Mouse (Mus musculus) liver, adult (tissue): ENCODE measurements around the gene Gpi1.
A peak's percentile ranks its signal among the peaks of the same experiment; 100 is the strongest.

Experiments used
- GATA4 ChIP-seq: IDR thresholded peaks from 2 replicates; pipeline ENCODE4 v1.6.1; 2014; ENCODE audit warnings: mild to moderate bottlenecking, low read length; ENCODE audit not compliant: insufficient replicate concordance

The Gpi1 gene

GRCm38 (mm10) chr7:34214644-34215043, 15.5 kb downstream of the Gpi1 start:
- TF ChIP-seq GATA4: no peak

DNA sequence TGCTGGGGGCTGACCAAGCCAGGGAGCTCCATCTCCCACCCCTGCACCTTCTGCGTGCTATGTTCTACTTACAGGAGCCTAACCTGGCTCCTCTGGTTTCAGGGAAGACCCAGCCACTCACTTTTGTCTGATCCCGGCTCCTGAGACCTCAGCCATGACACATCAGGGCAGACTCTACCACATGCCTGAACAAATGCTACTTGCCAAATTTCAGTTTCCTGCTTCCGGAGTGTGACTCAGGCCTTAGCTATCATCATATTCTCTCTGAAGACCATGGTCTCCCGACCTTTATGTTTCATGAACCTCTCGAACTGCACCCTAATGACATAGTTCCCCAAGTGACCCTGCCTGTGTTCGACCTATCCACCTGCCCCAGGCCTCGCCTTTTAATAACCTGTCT, 16.9 kb downstream of the Gpi1 start:
- TF ChIP-seq GATA4: no peak

- TF ChIP-seq GATA4: no peak
These were observed 21.9 kb downstream of the Gpi1 start for GRCm38 (mm10) chr7:34208027-34208745.

- no peak for TF ChIP-seq GATA4
These were observed 23.8 kb downstream of the Gpi1 start for GRCm38 (mm10) chr7:34206331-34206730.

DNA sequence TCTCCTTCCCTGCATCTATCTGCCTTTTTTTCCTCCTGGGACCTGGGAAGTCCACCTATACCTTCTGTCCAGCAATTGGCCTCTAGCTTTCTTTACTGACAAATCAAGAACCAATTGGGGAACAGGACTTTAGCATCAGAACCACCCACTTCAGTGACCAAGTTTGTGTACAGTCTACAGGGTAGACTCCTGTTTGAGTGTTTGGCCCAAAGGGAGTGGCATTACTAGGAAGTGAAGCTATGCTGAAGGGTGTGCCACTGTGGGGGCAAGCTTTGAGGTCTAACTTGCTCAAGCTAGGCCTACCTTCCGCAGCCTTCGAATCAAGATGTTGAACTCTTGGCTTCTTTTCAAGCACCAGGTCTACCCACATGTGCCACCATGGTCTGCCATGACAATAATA, 29.3 kb downstream of the Gpi1 start:
- TF ChIP-seq GATA4: no peak

- TF ChIP-seq GATA4: no peak
These were observed 31.8 kb downstream of the Gpi1 start for GRCm38 (mm10) chr7:34198346-34198745.

GRCm38 (mm10) chr7:34196132-34197128, 33.7 kb downstream of the Gpi1 start, which contains the start of gene Pdcd2l:
Pdcd2l (minus strand) TSS chr7:34196661.
- TF ChIP-seq GATA4: peak; percentile 80; the same call in 1 of the 2 replicates

DNA sequence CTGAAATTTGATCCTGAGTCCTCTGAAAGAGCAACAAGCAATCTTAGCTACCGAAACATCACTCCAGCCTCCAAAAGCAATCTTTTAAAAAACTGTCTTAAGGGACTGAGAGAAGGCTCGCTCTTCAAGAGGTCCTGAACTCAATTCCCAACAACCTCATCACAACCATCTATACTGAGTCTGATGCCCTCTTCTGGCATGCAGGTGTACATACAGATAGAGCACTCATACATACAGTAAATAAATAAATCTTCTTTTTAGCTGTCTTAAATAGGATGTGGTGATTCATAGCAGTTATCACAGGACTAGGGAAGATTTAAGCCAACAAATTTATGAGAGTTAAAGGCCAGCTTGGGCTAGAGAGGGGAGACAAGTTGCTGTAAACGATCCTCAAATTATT, 34.5 kb downstream of the Gpi1 start:
- TF ChIP-seq GATA4: no peak

DNA sequence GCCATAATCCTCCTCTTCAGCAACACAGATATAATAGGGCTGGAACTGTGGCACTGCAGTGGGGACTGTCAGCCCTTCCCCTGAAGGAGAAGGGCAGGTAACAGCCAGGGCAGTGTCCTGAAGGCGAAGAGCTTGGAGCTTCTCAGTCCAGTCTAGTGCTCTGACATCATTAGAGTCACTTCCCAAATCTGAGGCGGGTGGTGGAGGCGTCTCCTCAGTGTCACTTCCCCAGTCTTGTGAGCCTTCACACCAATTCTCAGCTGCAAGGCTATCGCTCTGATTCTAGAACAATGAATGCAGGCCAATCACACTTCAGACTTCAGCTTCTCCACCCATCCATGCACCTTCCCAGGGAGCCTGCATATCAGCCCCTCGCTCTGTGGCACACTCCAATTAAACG, 37.3 kb downstream of the Gpi1 start:
- TF ChIP-seq GATA4: no peak

GRCm38 (mm10) chr7:34189376-34189989, 40.7 kb downstream of the Gpi1 start:
- no peak for TF ChIP-seq GATA4

DNA sequence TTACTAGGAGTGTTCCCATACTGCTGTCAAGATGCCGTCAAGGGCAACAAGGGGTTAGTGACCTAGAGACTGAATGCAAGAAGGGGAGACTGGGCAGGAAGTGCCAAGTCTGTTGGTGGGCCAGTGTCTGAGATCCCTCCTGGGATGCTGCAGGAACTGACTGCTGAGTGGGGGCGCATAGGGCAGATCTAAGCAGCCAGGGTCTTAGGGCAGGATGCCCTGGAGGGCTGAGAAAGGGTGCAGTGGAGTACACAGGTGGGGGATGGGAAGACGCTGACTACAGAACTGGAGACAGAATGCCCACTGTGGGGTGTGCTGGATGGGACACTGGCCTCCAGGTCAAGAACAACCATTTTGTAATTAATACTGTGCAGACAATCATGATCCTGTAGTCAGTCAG, 46.3 kb downstream of the Gpi1 start:
- no peak for TF ChIP-seq GATA4

DNA sequence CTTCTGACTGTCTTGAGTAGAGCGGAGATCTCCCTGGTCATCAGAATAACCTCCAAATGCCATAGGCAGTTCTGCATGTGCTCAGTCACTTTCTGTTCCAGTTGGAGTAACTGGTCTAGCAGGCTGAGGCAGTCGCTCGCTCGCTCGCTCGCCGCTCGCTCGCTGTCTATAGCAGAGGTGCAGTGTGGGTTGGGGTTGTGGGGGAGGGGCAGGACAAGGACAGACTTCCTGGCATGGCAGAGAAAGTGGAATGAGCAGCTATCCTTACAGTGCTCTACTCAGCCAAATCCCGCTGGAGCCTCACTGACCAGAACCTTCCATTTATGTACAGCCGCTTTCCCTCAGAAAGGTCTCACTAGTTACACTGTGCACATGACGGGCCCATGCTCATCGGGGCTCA, 46.8 kb downstream of the Gpi1 start:
- TF ChIP-seq GATA4: no peak

DNA sequence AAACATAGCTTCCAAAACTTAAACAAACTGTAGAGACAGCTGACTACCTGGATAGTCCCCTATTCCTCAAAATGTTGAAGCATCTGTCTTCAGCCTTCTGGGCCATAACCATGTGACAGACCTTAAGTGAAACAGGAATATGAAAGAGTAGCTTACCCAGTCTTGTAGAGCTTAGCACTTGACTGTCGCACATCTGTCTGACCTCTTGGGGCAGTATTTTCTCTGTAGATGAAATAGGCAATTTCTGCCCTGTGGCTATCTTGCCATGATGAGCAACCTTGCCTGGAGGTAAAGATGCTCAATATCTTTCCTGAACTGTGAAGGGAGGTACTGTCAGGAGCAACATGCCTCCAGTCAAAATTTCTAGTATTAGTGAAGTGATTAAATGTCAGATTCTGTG, 57.9 kb downstream of the Gpi1 start:
- TF ChIP-seq GATA4: no peak

DNA sequence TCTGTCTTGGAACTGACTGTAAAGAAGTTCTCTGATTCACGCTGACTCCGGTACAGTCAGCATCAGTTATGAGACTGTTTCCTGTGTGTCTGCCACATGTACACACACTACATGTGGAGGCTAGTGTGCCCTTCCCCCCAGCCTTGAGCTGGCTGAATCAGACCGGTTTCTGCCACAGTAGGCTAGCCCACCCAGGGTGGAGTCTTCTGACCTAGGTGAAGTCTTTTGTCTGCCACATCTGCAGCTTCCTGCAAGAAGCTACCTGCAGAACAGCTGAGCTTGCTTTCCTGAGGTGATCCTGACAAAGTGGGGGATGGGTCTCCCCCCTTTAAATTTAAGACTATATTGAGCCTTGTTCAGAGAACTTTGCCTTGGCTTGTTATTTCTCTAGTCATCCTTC, 60.7 kb downstream of the Gpi1 start, which contains the start of gene Uba2:
Gene Uba2, minus strand, starts transcription at position 146 of the 400 bp plus-strand sequence.
- TF ChIP-seq GATA4: no peak

DNA sequence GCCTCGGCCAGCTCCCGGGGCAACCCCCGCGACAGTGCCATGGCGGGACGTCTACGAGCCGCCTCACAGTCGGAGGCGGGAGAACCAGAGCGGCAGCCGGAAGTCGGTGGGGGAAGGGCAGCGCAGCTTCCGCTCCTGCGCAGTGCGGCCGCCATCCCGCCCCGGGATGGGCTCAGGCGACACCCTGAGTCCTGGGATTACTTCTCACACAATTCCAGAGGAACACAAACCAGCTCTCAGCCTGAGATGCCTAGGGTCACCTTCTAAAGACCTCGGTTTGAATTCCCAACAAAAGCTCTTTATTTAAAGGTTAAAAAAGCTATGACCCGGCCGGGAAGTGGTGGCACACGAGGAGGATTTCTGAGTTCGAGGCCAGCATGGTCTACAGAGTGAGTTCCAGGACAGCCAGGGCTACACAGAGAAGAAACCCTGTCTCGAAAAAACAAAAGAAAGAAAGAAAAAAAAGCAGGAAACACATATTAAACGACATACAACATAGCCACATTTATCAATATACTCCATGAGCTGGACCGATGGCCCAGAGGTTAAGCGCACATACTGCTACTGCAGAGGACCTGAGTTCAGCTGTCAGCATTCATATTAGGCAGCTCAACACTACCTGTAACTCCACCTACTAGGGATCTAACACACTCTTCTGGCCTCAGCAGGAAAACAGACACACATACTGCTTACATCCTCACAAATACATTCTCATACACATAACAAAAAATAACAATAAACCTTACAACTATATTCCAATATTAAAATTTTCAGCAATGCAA, 61.5 kb downstream of the Gpi1 start:
- no peak; the same call in 1 of the 2 replicates for TF ChIP-seq GATA4
